Mouse (Mus musculus): ENCODE measurements around the gene Ccdc155.

- no peak for TF ChIP-seq POLR2A (IDR thresholded peaks at IDR 0.05; ENCODE audit: extremely low read depth, insufficient read depth, low read length)
- no peak for TF ChIP-seq CTCF (IDR thresholded peaks at IDR 0.05; ENCODE audit: low read depth, low read length)
Observed at GRCm38 (mm10) chr7:45228548-45228947, 23.9 kb upstream of the Ccdc155 start.
